Mouse (Mus musculus) ovary, postnatal 14 days (tissue): ENCODE data around the gene Dennd1b.
A peak's percentile ranks its signal among the peaks of the same experiment; 100 is the strongest.

Experiments used
- DNase-seq: peaks from one replicate; pipeline ENCODE4 v3.0.0; 2022; ENCODE audit warnings: low spot score

The Dennd1b gene

GRCm38 (mm10) chr1:138963868-138964458 lies 728 bp downstream of the Dennd1b start:
- DNase-seq: peak; percentile 29

GRCm38 (mm10) chr1:138965069-138965468 lies 1.8 kb downstream of the Dennd1b start:
- no peak for DNase-seq

- no peak for DNase-seq
Observed at GRCm38 (mm10) chr1:138965511-138965910, 2.3 kb downstream of the Dennd1b start.

GRCm38 (mm10) chr1:138967450-138967849 lies 4.2 kb downstream of the Dennd1b start:
- DNase-seq: no peak

GRCm38 (mm10) chr1:138970053-138970452 lies 6.8 kb downstream of the Dennd1b start:
- no peak for DNase-seq

- DNase-seq: no peak
Observed at GRCm38 (mm10) chr1:138973541-138974224, 10.4 kb downstream of the Dennd1b start.

GRCm38 (mm10) chr1:138974836-138975235 lies 11.6 kb downstream of the Dennd1b start:
- no peak for DNase-seq

GRCm38 (mm10) chr1:138975945-138976344 lies 12.7 kb downstream of the Dennd1b start:
- DNase-seq: no peak

GRCm38 (mm10) chr1:138982203-138982602 lies 19.0 kb downstream of the Dennd1b start:
- DNase-seq: no peak

- no peak for DNase-seq
Observed at GRCm38 (mm10) chr1:138982611-138983010, 19.4 kb downstream of the Dennd1b start.

GRCm38 (mm10) chr1:138983064-138983463 lies 19.8 kb downstream of the Dennd1b start:
- DNase-seq: no peak

- DNase-seq: no peak
Observed at GRCm38 (mm10) chr1:138983465-138983864, 20.2 kb downstream of the Dennd1b start.

- DNase-seq: no peak
Observed at GRCm38 (mm10) chr1:138984161-138984560, 20.9 kb downstream of the Dennd1b start.

GRCm38 (mm10) chr1:138992384-138993138 lies 29.3 kb downstream of the Dennd1b start:
- no peak for DNase-seq

- no peak for DNase-seq
Observed at GRCm38 (mm10) chr1:138995621-138996380, 32.6 kb downstream of the Dennd1b start.

- no peak for DNase-seq
Observed at GRCm38 (mm10) chr1:138996663-138997062, 33.4 kb downstream of the Dennd1b start.

- no peak for DNase-seq
Observed at GRCm38 (mm10) chr1:139000675-139001379, 37.6 kb downstream of the Dennd1b start.

- no peak for DNase-seq
Observed at GRCm38 (mm10) chr1:139003503-139003902, 40.3 kb downstream of the Dennd1b start.

GRCm38 (mm10) chr1:139006000-139006399 lies 42.8 kb downstream of the Dennd1b start:
- no peak for DNase-seq

GRCm38 (mm10) chr1:139007475-139007874 lies 44.2 kb downstream of the Dennd1b start:
- DNase-seq: no peak

- DNase-seq: no peak
Observed at GRCm38 (mm10) chr1:139015118-139015788, 52.0 kb downstream of the Dennd1b start.
